Mouse (Mus musculus): Measurements from ENCODE around the gene Slc11a1.

DNA sequence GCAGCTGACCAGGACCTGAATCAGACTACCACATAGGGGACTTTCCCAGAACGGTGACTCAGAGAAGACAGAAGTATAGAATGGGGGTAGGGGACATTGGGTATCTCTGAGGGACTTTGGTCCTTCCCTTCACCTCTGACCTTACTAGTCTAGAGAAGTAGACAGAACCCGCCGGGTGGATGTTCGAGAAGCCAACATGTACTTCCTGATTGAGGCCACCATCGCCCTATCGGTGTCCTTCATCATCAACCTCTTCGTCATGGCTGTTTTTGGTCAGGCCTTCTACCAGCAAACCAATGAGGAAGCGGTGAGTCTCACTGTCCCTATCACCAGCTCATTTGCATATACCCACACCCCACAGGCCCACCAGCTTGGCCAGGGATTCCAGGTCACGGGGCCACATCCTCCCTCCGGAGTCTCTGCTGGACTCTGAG, 6.6 kb downstream of the Slc11a1 start:
- no peak for TF ChIP-seq POLR2A (IDR thresholded peaks at IDR 0.05; ENCODE audit: insufficient read length, low read depth)
- no peak for TF ChIP-seq E2F4 (IDR thresholded peaks at IDR 0.05; ENCODE audit: insufficient read depth)
- TF ChIP-seq TCF3 (IDR thresholded peaks at IDR 0.05; ENCODE audit: insufficient read length, low read depth) = no peak
- TF ChIP-seq MYOD1 (IDR thresholded peaks at IDR 0.05; ENCODE audit: control insufficient read depth in 1 of 3, insufficient read length in 2 of 3, low read depth in 2 of 3) = no peak
- no peak for TF ChIP-seq CEBPB (IDR thresholded peaks at IDR 0.05; ENCODE audit: insufficient read depth, poor library complexity, severe bottlenecking)

Data from myocyte (in vitro differentiated cells).